Mouse (Mus musculus) liver, embryonic 16.5 days (tissue): ENCODE measurements at regions not wholly inside any gene's neighbourhood (a gene's known extent, or its start where the extent isn't known, plus 50 kb on each side); places are given as distances from the start of the nearest gene placed in this dataset.

ENCODE experiments used
- ATAC-seq: fragments of 200-750 bp; cut with Nextera tagmentation; 2 replicates; pipeline ENCODE4 v1.8.0; 2017; ENCODE audit warnings: low read depth, mild to moderate bottlenecking, moderate number of reproducible peaks, moderate library complexity
- H3K27ac ChIP-seq: fragments of 300-500 bp; sonication (generic); 2 replicates; pipeline ENCODE4 v1.5.1; 2014; ENCODE audit warnings: mild to moderate bottlenecking, low read length
- H3K27me3 ChIP-seq: fragments of 300-500 bp; sonication (generic); 2 replicates; pipeline ENCODE4 v1.6.1; 2014; ENCODE audit warnings: low read depth, low read length, mixed read lengths; ENCODE audit not compliant: control insufficient read depth, insufficient read depth
- H3K36me3 ChIP-seq: fragments of 300-500 bp; sonication (generic); 2 replicates; pipeline ENCODE4 v1.6.1; 2014; ENCODE audit warnings: mild to moderate bottlenecking; ENCODE audit not compliant: control insufficient read depth, insufficient read depth
- H3K4me1 ChIP-seq: fragments of 300-500 bp; sonication (generic); 2 replicates; pipeline ENCODE4 v1.6.1; 2014; ENCODE audit warnings: low read depth, low read length, mixed read lengths; ENCODE audit not compliant: control insufficient read depth
- H3K4me2 ChIP-seq: fragments of 300-500 bp; sonication (generic); 2 replicates; pipeline ENCODE4 v1.6.1; 2014; ENCODE audit warnings: low read depth, low read length, mixed read lengths
- H3K4me3 ChIP-seq: fragments of 300-500 bp; sonication (generic); 2 replicates; pipeline ENCODE4 v1.5.1; 2014; ENCODE audit warnings: low read depth, mild to moderate bottlenecking, low read length
- H3K9ac ChIP-seq: fragments of 300-500 bp; sonication (generic); 2 replicates; pipeline ENCODE4 v1.6.1; 2014; ENCODE audit warnings: low read depth, low read length
- H3K9me3 ChIP-seq: fragments of 300-500 bp; sonication (generic); replicated peaks from 2 replicates; pipeline ENCODE4 v1.6.1; 2016; ENCODE audit warnings: low read length; ENCODE audit not compliant: control insufficient read depth
- whole genome bisulfite sequencing: fragments of 180-500 bp; shearing (Covaris S2); extraction: QIAGEN DNeasy Blood & Tissue Kit; methylation state at CpG from one replicate; pipeline ENCODE4 v1.1.7; 2014; ENCODE audit not compliant: insufficient replicate concordance; 5-methylcytosine and 5-hydroxymethylcytosine counted together

DNA sequence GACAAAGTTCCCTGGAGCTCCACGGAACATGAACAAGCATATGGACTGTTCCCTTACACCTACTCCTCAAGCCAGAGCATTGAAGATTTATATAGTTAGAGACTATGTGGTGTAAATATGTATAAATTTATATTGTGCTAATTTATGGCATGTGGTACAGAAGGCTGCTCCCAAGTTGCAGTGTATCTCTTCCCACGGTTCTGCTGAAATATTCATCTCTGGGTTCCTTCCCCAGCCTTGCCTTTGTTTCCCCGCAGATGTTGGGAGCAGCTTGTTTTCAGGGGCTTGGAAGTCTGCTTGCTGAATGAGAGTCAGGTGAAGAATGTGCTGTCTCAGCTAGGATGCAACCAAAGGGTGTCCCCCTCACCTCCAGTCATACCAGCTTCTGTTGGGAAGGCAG lies 128.0 kb upstream of the Atxn1 start:
- ATAC-seq: no peak

DNA sequence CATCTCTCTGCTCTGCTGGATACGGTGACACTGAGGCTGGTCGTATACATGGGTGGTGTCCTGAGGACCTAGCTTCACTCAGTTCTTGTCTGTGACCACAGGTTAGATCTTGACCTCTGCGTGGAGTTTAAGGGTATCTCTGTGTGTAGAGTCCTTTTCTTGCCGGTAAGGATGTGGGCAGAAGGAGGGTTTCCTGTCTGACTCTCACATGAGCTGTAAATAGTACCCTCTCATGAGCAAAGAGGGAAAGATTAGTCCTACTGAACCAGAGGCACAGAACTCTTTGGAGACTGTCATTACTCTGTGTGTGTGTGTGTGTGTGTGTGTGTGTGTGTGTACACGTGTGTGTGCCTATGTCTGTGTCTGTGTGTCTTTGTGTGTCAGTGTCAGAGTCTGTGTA lies 126.3 kb upstream of the Atxn1 start:
- H3K4me1 ChIP-seq: no peaks in the 10 kb centered on the region
- no peaks in the 10 kb centered on the region for H3K9me3 ChIP-seq
- ATAC-seq: no peak
- H3K36me3 ChIP-seq: no peaks in the 10 kb centered on the region
- 17% methylated on average over 5 of the region's 5 CpGs for WGBS
- H3K4me2 ChIP-seq: no peak overlapping the region
- no peaks in the 10 kb centered on the region for H3K27me3 ChIP-seq
- no peak overlapping the region for H3K4me3 ChIP-seq
- H3K27ac ChIP-seq: no peak overlapping the region
- no peak overlapping the region for H3K9ac ChIP-seq

More for the DNA sequence above, 128.0 kb upstream of the Atxn1 start:
- H3K27ac ChIP-seq: no peak overlapping the region
- H3K9ac ChIP-seq: no peak overlapping the region
- H3K27me3 ChIP-seq: no peaks in the 10 kb centered on the region
- no peak overlapping the region for H3K4me3 ChIP-seq
- H3K4me2 ChIP-seq: no peak overlapping the region
- H3K9me3 ChIP-seq: no peaks in the 10 kb centered on the region
- H3K4me1 ChIP-seq: no peaks in the 10 kb centered on the region
- 71% methylated on average over 3 of the region's 3 CpGs for WGBS
- H3K36me3 ChIP-seq: no peaks in the 10 kb centered on the region

DNA sequence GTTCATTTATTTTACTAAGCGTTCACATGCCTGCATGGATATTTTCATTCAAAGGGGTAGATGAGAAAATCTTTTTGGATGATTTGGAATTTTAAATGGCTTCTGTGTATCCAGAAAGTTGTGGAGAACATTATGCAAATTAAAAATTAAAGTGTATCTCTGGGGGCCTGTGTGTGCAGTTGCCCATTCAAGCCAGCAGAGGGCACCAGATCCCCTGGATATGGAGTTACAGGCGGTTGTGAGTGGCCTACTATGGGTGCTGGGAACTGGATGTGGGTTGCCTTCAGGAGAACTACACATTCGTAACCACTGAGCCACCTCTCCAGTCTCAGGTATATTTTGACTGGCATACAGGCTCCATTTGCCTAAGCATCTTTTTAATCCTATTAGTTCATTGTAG lies 123.4 kb upstream of the Atxn1 start:
- Histone ChIP-seq H3K4me3 (no peak overlapping the region), H3K4me2 (no peak overlapping the region), H3K36me3 (no peaks in the 10 kb centered on the region), H3K4me1 (no peaks in the 10 kb centered on the region), H3K27me3 (no peaks in the 10 kb centered on the region), H3K9me3 (no peaks in the 10 kb centered on the region), H3K9ac (no peak overlapping the region), H3K27ac (no peak overlapping the region)
- 67% methylated on average over 3 of the region's 3 CpGs for WGBS
- ATAC-seq: no peak

DNA sequence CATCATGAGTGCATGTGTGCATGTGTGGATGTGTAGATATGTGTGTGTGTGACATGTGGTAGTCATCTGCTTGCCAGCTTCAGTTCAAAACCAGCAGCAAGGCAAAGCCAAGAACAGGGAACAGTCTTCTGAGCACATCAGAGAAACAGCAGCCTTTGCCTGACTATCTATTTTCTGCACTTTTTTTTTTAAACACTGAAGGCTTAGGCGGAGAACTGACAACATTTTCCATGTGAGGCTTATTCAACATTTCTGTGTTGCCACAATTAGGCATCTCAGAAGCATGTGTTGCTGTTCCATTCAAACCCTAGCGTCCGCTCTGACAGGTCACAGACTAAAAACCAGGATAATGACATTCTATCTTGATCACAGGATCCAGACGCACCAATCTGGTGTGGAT lies 122.9 kb upstream of the Atxn1 start:
- Histone ChIP-seq H3K4me3 (no peak overlapping the region), H3K27me3 (no peaks in the 10 kb centered on the region), H3K36me3 (no peaks in the 10 kb centered on the region), H3K27ac (no peak overlapping the region), H3K4me2 (no peak overlapping the region), H3K9ac (no peak overlapping the region), H3K4me1 (no peaks in the 10 kb centered on the region), H3K9me3 (no peaks in the 10 kb centered on the region)
- no peak for ATAC-seq
- 78% methylated on average over 4 of the region's 4 CpGs for WGBS

DNA sequence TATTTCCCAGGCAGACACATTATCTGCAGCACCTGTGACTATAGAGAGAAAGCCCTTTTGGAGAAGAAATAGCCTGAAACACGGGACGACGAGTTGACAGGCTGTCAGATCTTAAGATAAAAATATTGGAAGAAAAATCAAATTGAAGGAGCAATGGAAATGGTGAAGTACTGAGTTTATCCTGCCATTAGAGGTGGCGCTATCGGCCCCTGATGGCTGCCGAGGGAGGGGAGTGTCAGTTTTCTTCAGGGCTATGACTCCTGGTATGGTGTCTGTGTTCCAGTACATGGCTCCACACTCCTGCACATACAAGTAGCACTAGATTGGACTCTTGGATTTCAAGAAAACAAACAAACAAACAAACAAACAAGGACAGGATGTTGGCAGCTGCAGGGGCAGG lies 112.1 kb upstream of the Atxn1 start:
- Histone ChIP-seq H3K36me3 (no peaks in the 10 kb centered on the region), H3K9ac (no peak overlapping the region), H3K9me3 (no peaks in the 10 kb centered on the region), H3K4me2 (no peak overlapping the region), H3K4me3 (no peak overlapping the region), H3K27ac (no peak overlapping the region), H3K4me1 (no peaks in the 10 kb centered on the region), H3K27me3 (no peaks in the 10 kb centered on the region)
- ATAC-seq: no peak
- WGBS: 57% methylated on average over 6 of the region's 6 CpGs

DNA sequence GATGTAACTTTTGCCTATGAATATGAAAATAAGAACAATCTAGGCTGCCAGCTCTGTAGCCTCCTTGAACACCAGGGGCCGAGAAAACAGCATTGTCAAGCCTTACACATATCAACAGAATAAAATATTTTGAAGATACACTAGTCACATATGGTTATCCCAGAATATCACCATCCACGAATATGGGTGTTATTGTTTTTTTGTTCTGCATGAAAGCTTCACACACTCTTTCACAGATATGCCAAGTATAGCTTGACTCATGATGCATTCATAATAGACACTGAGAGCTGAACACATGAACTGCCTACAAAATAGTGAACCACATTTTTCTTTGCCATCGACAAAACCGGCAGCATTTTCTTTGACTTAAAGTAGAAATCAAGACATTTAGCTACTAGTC lies 106.9 kb upstream of the Atxn1 start:
- no peak overlapping the region for H3K4me2 ChIP-seq
- no peaks in the 10 kb centered on the region for H3K9me3 ChIP-seq
- ATAC-seq: no peak
- H3K9ac ChIP-seq: no peak overlapping the region
- 62% methylated on average over 4 of the region's 4 CpGs for WGBS
- no peaks in the 10 kb centered on the region for H3K27me3 ChIP-seq
- H3K4me1 ChIP-seq: no peaks in the 10 kb centered on the region
- no peak overlapping the region for H3K27ac ChIP-seq
- no peak overlapping the region for H3K4me3 ChIP-seq
- H3K36me3 ChIP-seq: no peaks in the 10 kb centered on the region

DNA sequence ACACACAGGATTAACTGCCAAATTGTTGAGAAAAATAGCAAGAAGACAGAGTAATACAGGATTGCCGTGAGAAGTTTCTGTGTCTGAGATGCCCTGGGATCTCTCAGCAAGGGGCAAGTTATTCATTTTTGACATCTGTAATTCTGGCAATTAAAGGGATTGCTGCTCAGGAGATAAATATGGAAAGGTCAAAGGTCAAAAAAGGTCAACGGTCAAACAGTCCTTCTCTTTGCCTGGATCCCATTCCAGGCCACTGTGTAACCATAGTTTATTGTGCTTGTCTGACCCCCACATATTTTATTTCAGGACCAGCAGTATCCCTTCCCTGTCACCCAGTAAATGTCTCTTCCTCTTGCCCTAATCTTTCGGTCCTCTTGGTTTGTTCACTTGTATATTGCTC lies 104.8 kb upstream of the Atxn1 start:
- H3K27me3 ChIP-seq: no peaks in the 10 kb centered on the region
- no peak for ATAC-seq
- no peak overlapping the region for H3K9ac ChIP-seq
- no peaks in the 10 kb centered on the region for H3K4me1 ChIP-seq
- H3K27ac ChIP-seq: no peak overlapping the region
- H3K4me2 ChIP-seq: no peak overlapping the region
- no peak overlapping the region for H3K4me3 ChIP-seq
- no peaks in the 10 kb centered on the region for H3K36me3 ChIP-seq
- no peaks in the 10 kb centered on the region for H3K9me3 ChIP-seq
- 60% methylated on average over 3 of the region's 3 CpGs for WGBS

DNA sequence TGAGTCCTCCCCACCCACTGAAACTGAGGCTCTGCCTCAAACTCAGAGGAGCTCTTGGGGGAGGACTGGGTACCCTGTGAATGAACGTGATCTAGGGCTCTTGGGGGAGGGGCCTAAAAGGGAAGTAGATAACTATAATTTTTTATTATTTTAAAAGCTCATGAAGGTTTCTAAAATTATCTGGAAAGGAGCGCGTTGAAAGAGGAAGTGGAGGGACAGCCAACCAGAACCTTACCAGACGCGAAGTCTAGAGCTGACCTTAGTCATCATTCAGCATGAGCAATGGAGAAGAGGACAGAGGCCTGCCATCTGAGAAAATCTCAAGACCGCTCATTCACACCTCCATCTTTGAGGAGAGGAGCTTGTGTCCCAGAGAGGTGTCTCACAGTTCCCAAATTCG lies 98.0 kb upstream of the Atxn1 start:
- no peak overlapping the region for H3K27ac ChIP-seq
- H3K4me3 ChIP-seq: no peak overlapping the region
- 34% methylated on average over 7 of the region's 7 CpGs for WGBS
- no peaks in the 10 kb centered on the region; the same call in 1 of the 2 replicates for H3K4me1 ChIP-seq
- no peak for ATAC-seq
- H3K36me3 ChIP-seq: no peaks in the 10 kb centered on the region
- H3K9me3 ChIP-seq: no peaks in the 10 kb centered on the region
- H3K27me3 ChIP-seq: no peaks in the 10 kb centered on the region
- no peak overlapping the region for H3K9ac ChIP-seq
- H3K4me2 ChIP-seq: no peak overlapping the region

DNA sequence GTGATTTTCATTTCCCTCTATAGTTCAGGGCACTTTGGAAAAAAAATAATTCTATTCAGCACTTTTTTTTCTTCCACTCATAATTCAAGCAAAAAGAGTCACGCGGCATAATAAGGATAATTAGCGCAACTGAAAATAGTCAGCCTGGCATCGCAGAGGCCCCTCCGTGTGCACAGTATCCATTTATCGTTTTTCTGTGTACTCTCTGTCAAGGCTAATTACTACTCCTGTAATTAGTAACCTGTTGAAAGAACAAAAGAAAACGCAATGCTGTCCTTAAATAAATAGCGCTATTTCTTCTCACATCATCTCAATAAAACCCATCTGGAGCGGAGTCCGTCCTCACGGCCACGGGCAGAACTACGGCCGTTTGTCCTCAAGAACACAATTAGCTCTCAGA lies 95.1 kb upstream of the Atxn1 start:
- H3K4me1 ChIP-seq: no peaks in the 10 kb centered on the region; the same call in 1 of the 2 replicates
- H3K4me3 ChIP-seq: no peak overlapping the region
- H3K9ac ChIP-seq: no peak overlapping the region
- WGBS: 84% methylated on average over 14 of the region's 14 CpGs
- H3K4me2 ChIP-seq: no peak overlapping the region
- H3K36me3 ChIP-seq: no peaks in the 10 kb centered on the region
- H3K9me3 ChIP-seq: no peaks in the 10 kb centered on the region
- no peak overlapping the region for H3K27ac ChIP-seq
- no peak for ATAC-seq
- H3K27me3 ChIP-seq: no peaks in the 10 kb centered on the region

DNA sequence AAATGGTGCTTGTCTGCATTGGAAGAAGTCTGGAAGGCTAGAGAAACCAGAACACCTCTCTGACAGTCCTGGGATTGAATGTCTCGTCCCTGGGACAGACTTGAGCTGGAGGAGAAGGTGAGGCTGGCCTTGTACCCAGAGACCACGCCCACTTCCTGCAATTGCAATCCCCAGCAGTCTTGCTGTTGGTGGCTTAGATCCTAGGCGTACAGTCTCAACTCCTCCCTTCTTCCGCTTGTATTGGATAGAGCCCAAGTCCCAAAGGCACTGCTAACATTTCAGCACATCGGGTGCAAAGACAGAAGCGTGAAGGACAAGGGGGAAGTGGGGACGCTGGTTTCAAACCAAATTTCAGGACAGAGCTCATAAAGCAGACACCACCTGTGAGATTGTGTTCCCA lies 94.1 kb upstream of the Atxn1 start:
- ATAC-seq: no peak
- no peak overlapping the region for H3K4me2 ChIP-seq
- no peak overlapping the region for H3K4me3 ChIP-seq
- H3K9ac ChIP-seq: no peak overlapping the region
- no peaks in the 10 kb centered on the region for H3K9me3 ChIP-seq
- no peak overlapping the region for H3K27ac ChIP-seq
- no peaks in the 10 kb centered on the region for H3K27me3 ChIP-seq
- 13% methylated on average over 7 of the region's 7 CpGs for WGBS
- no peaks in the 10 kb centered on the region; the same call in 1 of the 2 replicates for H3K4me1 ChIP-seq
- no peaks in the 10 kb centered on the region for H3K36me3 ChIP-seq
